Mouse (Mus musculus) C3H10T1/2 (cell line): ENCODE data around the gene Colca2. TPM values are rescaled to one million over a fixed set of nuclear protein-coding genes. Genes with fewer than 3 reads are reported as not detected.

Source experiments
- polyA plus RNA-seq, 2 experiments: library from polyadenylated mRNA; unstranded; fragments of >200 nt; fragmentation: generic; extraction: Trizol; gene quantifications; one replicate each; pipeline ENCODE4 v1.2.1; 2012; ENCODE audit warnings: missing spikeins in 2 of 2

Gene Colca2
- polyA plus RNA-seq, result 1 to 10 TPM in 1 of 2 experiments, under 1 TPM in 1; 0.60 to 2.1 TPM

DNA sequence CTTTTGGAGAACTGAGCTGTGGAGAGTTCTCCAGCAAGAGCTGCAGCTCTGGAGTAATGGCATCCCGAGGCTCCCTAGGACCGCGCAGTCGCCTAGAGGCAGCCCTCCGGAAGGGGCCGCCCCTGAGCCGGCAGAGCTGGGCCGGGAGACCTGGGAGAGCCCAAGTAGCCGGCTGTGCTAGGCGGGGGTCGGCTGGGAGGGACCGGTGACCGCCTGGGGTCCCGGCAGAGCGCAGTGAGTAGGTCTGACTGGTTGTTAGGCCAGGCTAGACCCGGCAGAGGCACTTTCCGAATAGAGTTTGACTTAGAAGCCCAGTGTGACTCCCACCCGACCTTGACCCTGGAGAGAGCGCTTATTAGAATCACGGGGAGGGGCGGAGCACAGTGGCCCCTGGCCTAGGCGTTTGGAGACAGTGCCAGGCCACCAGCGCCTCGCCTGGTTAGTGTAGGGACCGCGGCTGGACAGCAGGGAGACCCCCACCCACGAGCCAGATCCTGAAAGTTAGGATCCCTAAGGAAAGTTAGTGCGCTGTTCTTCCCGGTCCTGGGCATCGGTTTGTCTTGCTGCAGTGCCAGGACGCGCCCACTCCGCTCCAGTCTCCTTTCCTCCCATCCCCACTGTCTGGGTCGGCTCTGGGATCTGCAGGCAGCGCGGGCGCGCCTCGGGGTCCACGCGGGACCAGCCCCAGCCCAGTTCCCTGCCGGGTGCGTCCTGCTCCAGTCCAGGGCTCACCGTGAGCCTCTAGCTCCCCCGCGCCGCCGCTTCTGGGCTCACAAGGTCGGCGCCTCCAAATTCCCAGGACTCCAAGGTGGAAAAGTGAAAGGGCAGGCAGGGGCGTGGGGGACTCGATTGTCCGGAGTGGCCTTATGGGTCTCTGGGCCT, at the start of gene Colca2:
TSS of gene Colca2 (minus strand) at position 70 of the 882 bp plus-strand sequence.

Other genes with a start within 250 kb of the Colca2 start
- not detected for gene Btg4, start 217.7 kb downstream of the Colca2 start, polyA plus RNA-seq
- gene Layn, start 201.5 kb downstream of the Colca2 start, polyA plus RNA-seq, result 10 to 100 TPM; 12.6 to 29.4 TPM
- gene 4833427G06Rik, start 176.5 kb downstream of the Colca2 start, polyA plus RNA-seq, result 1 to 10 TPM in 1 of 2 experiments, under 1 TPM in 1; 0.53 to 4.8 TPM
- under 1 TPM; 0.01 to 0.04 TPM for gene Gm32742, start 113.1 kb downstream of the Colca2 start, polyA plus RNA-seq
- gene Pou2af1, start 64.9 kb downstream of the Colca2 start, polyA plus RNA-seq, result under 1 TPM; 0.01 to 0.07 TPM
- not detected for gene 1810046K07Rik, start 50.3 kb upstream of the Colca2 start, polyA plus RNA-seq